In genomic region chr14:40708981-40709531, GRCm38 (mm10) we compare ENCODE assay signal across 26 mouse cellular contexts.
DNase-seq lines count a peak whose midpoint lies in the region; ATAC-seq lines count a peak whose summit lies in the region.
"Had no signal": no experiment of that assay in that cellular context is flagged by ENCODE, and none has a peak within 500 bp of the region (broad histone marks: within the 10 kb centered on the region; RNA-seq: fewer than 3 reads in every experiment).

No protein-coding gene starts in this region.

- 55% methylated on average over 4 of the region's 4 CpGs for WGBS in hindbrain, embryonic 12.5 days
- WGBS in hindbrain, embryonic 10.5 days = 76% methylated on average over 4 of the region's 4 CpGs
- 69% methylated on average over 4 of the region's 4 CpGs for WGBS in neural tube, embryonic 14.5 days
- 52% methylated on average over 4 of the region's 4 CpGs for WGBS in neural tube, embryonic 15.5 days
- 49% methylated on average over 4 of the region's 4 CpGs for WGBS in hindbrain, embryonic 15.5 days

- H3K9me3 ChIP-seq in hindbrain, embryonic 12.5 days (replicated peaks) = no peaks in the 10 kb centered on the region
- H3K9me3 ChIP-seq in hindbrain, embryonic 10.5 days = no peaks in the 10 kb centered on the region
- no peaks in the 10 kb centered on the region for H3K9me3 ChIP-seq in neural tube, embryonic 14.5 days (ENCODE audit: control insufficient read depth, low read length)
- H3K9me3 ChIP-seq in neural tube, embryonic 15.5 days (replicated peaks) = no peaks in the 10 kb centered on the region
- H3K9me3 ChIP-seq in hindbrain, embryonic 15.5 days = no peaks in the 10 kb centered on the region
- H3K9me3 ChIP-seq: embryonic facial prominence, embryonic 12.5 days; embryonic facial prominence, embryonic 15.5 days; G1E had no signal

- H3K27ac ChIP-seq in hindbrain, embryonic 12.5 days = no peak overlapping the region
- H3K27ac ChIP-seq in hindbrain, embryonic 10.5 days = no peak overlapping the region
- no peak overlapping the region for H3K27ac ChIP-seq in neural tube, embryonic 14.5 days (ENCODE audit: low read depth, low read length)
- H3K27ac ChIP-seq in neural tube, embryonic 15.5 days (replicated peaks) = no peak overlapping the region
- no peak overlapping the region for H3K27ac ChIP-seq in hindbrain, embryonic 15.5 days (replicated peaks)
- H3K27ac ChIP-seq: embryonic facial prominence, embryonic 12.5 days; embryonic facial prominence, embryonic 15.5 days had no signal

- H3K4me3 ChIP-seq in hindbrain, embryonic 12.5 days = no peak overlapping the region
- H3K4me3 ChIP-seq in hindbrain, embryonic 10.5 days = no peak overlapping the region
- H3K4me3 ChIP-seq in neural tube, embryonic 14.5 days (ENCODE audit: low read depth, low read length) = no peak overlapping the region
- H3K4me3 ChIP-seq in neural tube, embryonic 15.5 days (replicated peaks) = no peak overlapping the region
- no peak overlapping the region for H3K4me3 ChIP-seq in hindbrain, embryonic 15.5 days
- H3K4me3 ChIP-seq: embryonic facial prominence, embryonic 12.5 days; embryonic facial prominence, embryonic 15.5 days had no signal

- H3K4me1 ChIP-seq in hindbrain, embryonic 12.5 days = no peaks in the 10 kb centered on the region
- H3K4me1 ChIP-seq in hindbrain, embryonic 10.5 days (replicated peaks) = no peaks in the 10 kb centered on the region
- H3K4me1 ChIP-seq in neural tube, embryonic 14.5 days (ENCODE audit: control insufficient read depth, insufficient read depth, low read length) = no peaks in the 10 kb centered on the region
- no peaks in the 10 kb centered on the region for H3K4me1 ChIP-seq in neural tube, embryonic 15.5 days
- H3K4me1 ChIP-seq in hindbrain, embryonic 15.5 days (replicated peaks) = peaks cover 10% of the 10 kb centered on the region
- H3K4me1 ChIP-seq: embryonic facial prominence, embryonic 12.5 days; embryonic facial prominence, embryonic 15.5 days had no signal

- DNase-seq in hindbrain, embryonic 10.5 days (ENCODE audit: low spot score) = no peak
- no peak for DNase-seq in urinary bladder, postnatal 4 days (ENCODE audit: low spot score in 2 of 2)
- DNase-seq: adrenal gland, postnatal 10 days; adrenal gland, postnatal 36 days; B cell, adult 2 months; cerebellum, adult 11 months; cerebellum, adult 2 months; cerebellum, adult 9-11 months; cerebellum, postnatal 25 days; forebrain, postnatal 0 days; gastrocnemius, postnatal 10 days; gastrocnemius, postnatal 36 days; heart, adult 11 months had no signal

- H3K27me3 ChIP-seq in hindbrain, embryonic 12.5 days = no peaks in the 10 kb centered on the region
- H3K27me3 ChIP-seq in hindbrain, embryonic 10.5 days (ENCODE audit: insufficient read depth, poor library complexity, severe bottlenecking) = no peaks in the 10 kb centered on the region
- H3K27me3 ChIP-seq in neural tube, embryonic 14.5 days (ENCODE audit: control insufficient read depth, insufficient read depth, low read length) = no peaks in the 10 kb centered on the region
- H3K27me3 ChIP-seq in neural tube, embryonic 15.5 days (replicated peaks) = no peaks in the 10 kb centered on the region
- H3K27me3 ChIP-seq in hindbrain, embryonic 15.5 days = no peaks in the 10 kb centered on the region
- H3K27me3 ChIP-seq: embryonic facial prominence, embryonic 12.5 days; embryonic facial prominence, embryonic 15.5 days had no signal

- H3K4me2 ChIP-seq in hindbrain, embryonic 12.5 days (replicated peaks) = no peak overlapping the region
- no peak overlapping the region for H3K4me2 ChIP-seq in neural tube, embryonic 14.5 days (ENCODE audit: low read depth, low read length)
- no peak overlapping the region for H3K4me2 ChIP-seq in neural tube, embryonic 15.5 days
- H3K4me2 ChIP-seq in hindbrain, embryonic 15.5 days = no peak overlapping the region
- H3K4me2 ChIP-seq: embryonic facial prominence, embryonic 12.5 days; embryonic facial prominence, embryonic 15.5 days; heart, embryonic 11.5 days had no signal

- no peak overlapping the region for H3K9ac ChIP-seq in hindbrain, embryonic 12.5 days
- no peak overlapping the region for H3K9ac ChIP-seq in neural tube, embryonic 14.5 days (replicated peaks; ENCODE audit: low read depth, low read length)
- H3K9ac ChIP-seq in neural tube, embryonic 15.5 days (replicated peaks) = no peak overlapping the region
- no peak overlapping the region for H3K9ac ChIP-seq in hindbrain, embryonic 15.5 days
- H3K9ac ChIP-seq: embryonic facial prominence, embryonic 12.5 days; embryonic facial prominence, embryonic 15.5 days; forebrain, postnatal 0 days had no signal

- H3K36me3 ChIP-seq in hindbrain, embryonic 12.5 days = no peaks in the 10 kb centered on the region
- no peaks in the 10 kb centered on the region for H3K36me3 ChIP-seq in hindbrain, embryonic 10.5 days
- H3K36me3 ChIP-seq in neural tube, embryonic 14.5 days (ENCODE audit: control insufficient read depth, insufficient read depth, low read length) = no peaks in the 10 kb centered on the region
- H3K36me3 ChIP-seq in neural tube, embryonic 15.5 days = no peaks in the 10 kb centered on the region
- H3K36me3 ChIP-seq in hindbrain, embryonic 15.5 days = no peaks in the 10 kb centered on the region
- H3K36me3 ChIP-seq: embryonic facial prominence, embryonic 12.5 days; embryonic facial prominence, embryonic 15.5 days; G1E had no signal

- ATAC-seq in hindbrain, embryonic 12.5 days (ENCODE audit: low FRiP score) = peak; percentile 52; the same call in 1 of the 2 replicates
- ATAC-seq in neural tube, embryonic 14.5 days (ENCODE audit: low read depth) = peak; percentile 38; the same call in 1 of the 2 replicates
- ATAC-seq in neural tube, embryonic 15.5 days (ENCODE audit: low FRiP score) = no peak
- peak; percentile 69; the same call in 1 of the 2 replicates for ATAC-seq in hindbrain, embryonic 15.5 days (ENCODE audit: low FRiP score, low read depth)
- ATAC-seq in frontal cortex, adult (ENCODE audit: low TSS enrichment) = no peak
- ATAC-seq: forebrain, embryonic 14.5 days; forebrain, postnatal 0 days; inflammation-experienced regulatory T-cells, adult 6 months; intestine, embryonic 16.5 days; Patski had no signal

Comparison
In these comparisons a context has a peak if more than half of its experiments do, and no peak if none do; other contexts are left out.
1. ATAC-seq: peak in hindbrain, embryonic 12.5 days (single experiment), neural tube, embryonic 14.5 days (single experiment) and hindbrain, embryonic 15.5 days (single experiment); none in neural tube, embryonic 15.5 days (single experiment) and frontal cortex, adult (single experiment).